Mouse (Mus musculus) small intestine, adult 2 months (tissue): ENCODE data around the gene Sumf1. TPM values are rescaled to one million over a fixed set of nuclear protein-coding genes. Genes with fewer than 3 reads are reported as not detected.
A peak's percentile ranks its signal among the peaks of the same experiment; 100 is the strongest.

Source experiments
- H3K27ac ChIP-seq: fragments of 200-500 bp; 2 replicates; pipeline ENCODE4 v1.5.1; 2012; ENCODE audit warnings: low read depth, low read length, control low read depth, inconsistent platforms; ENCODE audit not compliant: insufficient read depth
- H3K27me3 ChIP-seq: fragments of 200-500 bp; 2 replicates; pipeline ENCODE4 v1.6.1; 2012; ENCODE audit warnings: mild to moderate bottlenecking, moderate library complexity, low read length, inconsistent platforms; ENCODE audit not compliant: control insufficient read depth, insufficient read depth
- H3K36me3 ChIP-seq: fragments of 200-500 bp; 2 replicates; pipeline ENCODE4 v1.6.1; 2012; ENCODE audit warnings: mild to moderate bottlenecking, low read length, control low read depth, inconsistent platforms; ENCODE audit not compliant: control insufficient read depth, insufficient read depth
- H3K4me1 ChIP-seq: fragments of 200-500 bp; 2 replicates; pipeline ENCODE4 v1.6.1; 2012; ENCODE audit warnings: low read length, inconsistent platforms, mixed read lengths; ENCODE audit not compliant: control insufficient read depth, insufficient read depth, insufficient read length
- H3K4me3 ChIP-seq: fragments of 200-500 bp; 2 replicates; pipeline ENCODE4 v1.5.1; 2012; ENCODE audit warnings: low read depth, mild to moderate bottlenecking, control low read depth, inconsistent platforms, low read length, moderate library complexity
- CTCF ChIP-seq: fragments of 200-500 bp; IDR thresholded peaks from 2 replicates; pipeline ENCODE4 v1.5.1; 2012; ENCODE audit warnings: low read depth, mild to moderate bottlenecking, control low read depth, inconsistent platforms, low read length, moderate library complexity, mixed read lengths; ENCODE audit not compliant: insufficient replicate concordance, insufficient read length; ENCODE audit errors: extremely low read depth
- POLR2A ChIP-seq: fragments of 200-500 bp; IDR thresholded peaks from 2 replicates; pipeline ENCODE4 v1.6.1; 2012; ENCODE audit warnings: low read depth, mild to moderate bottlenecking, control low read depth, inconsistent platforms, low read length, moderate library complexity
- WGBS: fragments of 180-500 bp; shearing (Covaris S2); methylation state at CpG from one replicate; pipeline ENCODE4 v1.1.7; 2018; 5-methylcytosine and 5-hydroxymethylcytosine counted together
- polyA plus RNA-seq: library from polyadenylated mRNA; depleted of rRNA; stranded (reverse); fragments of >200 nt; gene quantifications from 2 replicates; pipeline ENCODE4 v1.2.3, GENCODE M21; 2012

Sumf1 gene
- polyA plus RNA-seq, 1 experiment = 36.2 TPM

DNA sequence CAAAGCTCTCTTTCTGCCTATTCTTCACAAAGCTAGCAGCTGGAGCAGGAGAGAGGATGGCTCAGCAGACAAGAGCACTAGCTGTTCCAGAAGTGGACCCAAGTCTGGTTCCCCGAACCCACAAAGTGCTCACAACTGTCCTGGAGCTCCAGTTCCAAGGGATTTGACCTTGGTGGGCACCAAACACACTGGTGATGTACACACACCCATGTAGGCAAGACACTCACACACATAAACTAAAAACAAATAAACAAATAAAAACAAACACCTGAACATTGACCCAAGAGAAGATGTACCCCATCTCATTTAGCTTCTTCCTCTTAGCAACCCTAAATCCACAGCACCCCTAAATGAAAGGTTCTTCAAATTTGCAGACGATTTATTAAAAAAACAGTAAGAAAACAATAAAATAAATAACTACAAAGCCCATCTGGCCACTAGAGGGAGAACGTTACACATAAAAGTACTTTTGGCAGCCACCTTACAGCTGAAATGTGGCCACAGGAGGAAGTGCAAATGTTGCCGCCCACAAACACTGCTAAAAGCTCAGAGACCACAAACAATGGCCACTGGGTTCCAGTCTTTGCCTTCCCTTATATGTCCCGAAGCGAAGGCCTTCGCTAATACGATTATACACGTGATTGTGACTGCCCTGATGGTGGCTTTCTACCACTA, 87.1 kb downstream of the Sumf1 start:
- Histone ChIP-seq H3K36me3 (no peaks in the 10 kb centered on the region), H3K4me3 (no peak overlapping the region), H3K4me1 (no peaks in the 10 kb centered on the region), H3K27ac (no peak overlapping the region), H3K27me3 (no peaks in the 10 kb centered on the region)
- WGBS = 12% methylated on average over 9 of the region's 9 CpGs
- no peak for TF ChIP-seq POLR2A
- peak; percentile 44; the same call in 1 of the 2 replicates for TF ChIP-seq CTCF

DNA sequence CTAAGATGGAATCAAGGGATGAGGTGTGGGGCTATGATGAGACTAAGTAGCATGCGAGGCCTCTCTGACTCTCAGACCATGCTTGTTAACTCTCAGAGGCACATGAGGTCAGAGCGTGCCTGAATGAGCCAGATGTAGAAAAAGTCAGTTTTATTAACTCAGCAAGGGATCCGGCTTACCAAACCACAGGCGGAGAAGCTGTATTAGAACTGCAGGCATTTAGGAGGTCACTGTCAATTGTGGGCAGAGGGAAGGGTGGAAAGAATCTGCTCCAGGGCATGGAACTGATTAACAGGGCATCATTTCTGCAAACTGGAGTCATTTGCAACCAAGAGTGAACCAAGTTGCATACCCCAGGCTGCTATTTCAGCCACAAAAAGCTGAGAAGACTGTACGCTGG, 89.9 kb downstream of the Sumf1 start:
- H3K27me3 ChIP-seq = no peaks in the 10 kb centered on the region
- no peaks in the 10 kb centered on the region for H3K4me1 ChIP-seq
- no peak overlapping the region for H3K27ac ChIP-seq
- TF ChIP-seq CTCF = no peak
- no peak for TF ChIP-seq POLR2A
- no peaks in the 10 kb centered on the region for H3K36me3 ChIP-seq
- no peak overlapping the region for H3K4me3 ChIP-seq
- WGBS = 85% methylated on average over 5 of the region's 5 CpGs

DNA sequence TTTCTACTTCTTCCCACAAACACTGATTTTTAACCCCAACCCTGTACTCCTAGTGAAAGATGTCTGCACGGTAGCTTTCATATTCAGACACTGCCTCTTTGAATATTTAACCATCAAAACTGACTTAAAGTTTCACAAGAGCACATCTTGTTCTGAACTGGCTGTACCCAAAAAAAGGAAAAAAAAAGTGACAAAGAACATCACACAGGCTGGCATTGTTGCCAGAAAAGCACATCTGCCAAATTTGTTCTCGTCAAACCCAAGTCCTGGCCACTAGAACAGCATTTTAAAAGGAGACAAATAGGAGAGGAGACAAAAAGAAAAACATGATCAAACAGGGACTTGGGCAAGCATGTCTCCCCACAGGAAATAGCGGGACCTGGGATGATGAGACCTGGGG, 91.9 kb downstream of the Sumf1 start:
- no peaks in the 10 kb centered on the region for H3K4me1 ChIP-seq
- no peaks in the 10 kb centered on the region for H3K36me3 ChIP-seq
- TF ChIP-seq CTCF (no peak), POLR2A (no peak)
- WGBS = 78% methylated on average over 3 of the region's 3 CpGs
- H3K27ac ChIP-seq = no peak overlapping the region
- H3K27me3 ChIP-seq = no peaks in the 10 kb centered on the region
- no peak overlapping the region for H3K4me3 ChIP-seq

DNA sequence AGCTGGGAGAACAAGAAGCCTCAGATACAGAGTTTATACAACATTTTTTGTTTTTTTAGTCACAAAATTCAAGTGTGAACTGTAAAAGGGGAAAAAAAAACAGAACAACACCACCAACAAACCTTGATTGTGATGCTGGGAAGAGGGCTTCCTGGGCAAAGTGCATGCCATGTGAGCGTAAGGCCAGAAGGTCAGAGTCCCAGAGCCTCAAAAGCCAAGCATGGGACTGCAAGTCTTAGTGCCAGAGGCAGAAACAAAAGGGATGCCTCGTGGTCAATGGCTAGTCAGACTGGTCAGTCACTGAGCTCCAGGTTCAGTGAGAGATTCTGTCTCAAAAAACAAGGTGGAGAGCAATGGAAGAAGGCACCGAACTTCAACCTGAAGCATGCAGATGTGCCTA, 92.7 kb downstream of the Sumf1 start:
- H3K27me3 ChIP-seq = no peaks in the 10 kb centered on the region
- H3K4me1 ChIP-seq = no peaks in the 10 kb centered on the region
- H3K4me3 ChIP-seq = no peak overlapping the region
- TF ChIP-seq CTCF (no peak), POLR2A (no peak)
- H3K27ac ChIP-seq = no peak overlapping the region
- 73% methylated on average over 3 of the region's 3 CpGs for WGBS
- H3K36me3 ChIP-seq = no peaks in the 10 kb centered on the region

DNA sequence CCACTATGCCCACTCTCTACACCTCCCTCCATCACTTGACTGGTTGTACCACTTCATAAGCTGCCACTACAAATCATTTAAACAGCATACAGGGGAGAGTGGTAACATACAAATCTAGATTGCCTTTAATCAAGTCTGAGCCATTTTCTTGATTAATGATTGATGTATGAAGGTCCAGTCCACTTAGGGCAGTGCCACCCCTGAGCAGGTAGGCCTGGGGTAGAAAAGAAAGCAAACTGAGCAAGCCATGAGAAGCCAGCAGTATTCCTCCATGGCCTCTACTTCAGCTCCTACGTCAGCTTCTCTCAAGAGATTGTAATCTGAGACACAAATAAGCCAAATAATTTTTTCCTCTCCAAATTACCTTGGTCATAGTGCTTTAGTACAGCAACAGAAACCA, 94.1 kb downstream of the Sumf1 start:
- Histone ChIP-seq H3K4me1 (no peaks in the 10 kb centered on the region), H3K27me3 (no peaks in the 10 kb centered on the region), H3K27ac (no peak overlapping the region), H3K36me3 (no peaks in the 10 kb centered on the region), H3K4me3 (no peak overlapping the region)
- 58% methylated on average over 1 of the region's 1 CpGs for WGBS
- TF ChIP-seq CTCF (no peak), POLR2A (no peak)

DNA sequence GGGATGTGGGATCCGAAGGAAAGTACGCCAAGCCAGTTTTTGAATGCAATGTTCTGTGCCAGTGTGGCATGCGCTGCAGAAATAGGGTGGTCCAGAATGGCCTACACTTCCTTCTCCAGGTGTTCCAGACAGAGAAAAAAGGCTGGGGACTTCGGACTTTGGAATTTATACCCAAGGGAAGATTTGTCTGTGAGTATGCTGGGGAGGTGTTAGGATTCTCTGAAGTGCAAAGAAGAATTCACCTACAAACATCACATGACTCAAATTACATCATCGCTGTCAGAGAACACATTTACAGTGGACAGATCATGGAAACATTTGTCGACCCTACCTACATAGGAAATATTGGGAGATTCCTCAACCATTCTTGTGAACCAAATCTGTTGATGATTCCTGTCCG, 109.5 kb downstream of the Sumf1 start:
- 0 out of 2 replicates have a peak, but pooled peaks cover 2% of the 10 kb centered on the region for H3K36me3 ChIP-seq
- H3K4me1 ChIP-seq = no peaks in the 10 kb centered on the region
- H3K4me3 ChIP-seq = no peak overlapping the region
- no peak overlapping the region for H3K27ac ChIP-seq
- H3K27me3 ChIP-seq = no peaks in the 10 kb centered on the region
- TF ChIP-seq CTCF (no peak), POLR2A (no peak)
- WGBS = 91% methylated on average over 7 of the region's 7 CpGs

DNA sequence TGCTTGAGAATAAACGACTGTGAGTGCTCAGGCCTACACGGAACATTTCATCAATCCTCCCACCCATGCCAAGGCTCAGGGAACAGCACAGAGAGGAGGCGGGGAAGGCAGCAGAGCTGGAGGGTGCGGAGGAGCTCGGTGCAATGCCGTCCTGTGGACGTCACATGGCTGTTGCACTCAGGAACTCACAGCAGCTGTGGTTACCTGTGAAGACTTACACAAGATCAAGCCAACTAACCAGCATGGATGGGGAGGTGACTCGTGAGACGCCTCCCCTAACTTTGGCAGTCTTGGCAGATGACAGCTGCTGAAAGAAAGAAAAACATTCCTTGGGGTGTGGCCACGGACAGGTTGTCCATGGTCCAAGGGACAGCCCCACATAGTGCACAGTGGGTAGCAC, 110.8 kb downstream of the Sumf1 start:
- H3K27me3 ChIP-seq = no peaks in the 10 kb centered on the region
- H3K4me3 ChIP-seq = no peak overlapping the region
- 0 out of 2 replicates have a peak, but pooled peaks cover 2% of the 10 kb centered on the region for H3K36me3 ChIP-seq
- TF ChIP-seq CTCF (no peak), POLR2A (no peak)
- no peak overlapping the region for H3K27ac ChIP-seq
- H3K4me1 ChIP-seq = no peaks in the 10 kb centered on the region
- 86% methylated on average over 10 of the region's 10 CpGs for WGBS
